Mouse (Mus musculus): Measurements from ENCODE around the gene Stambp.
"Not testable (repeated sequence)": the region's sequence is repeated elsewhere in the genome, so short reads cannot be mapped to it uniquely, and the experiment has no call there.

DNA sequence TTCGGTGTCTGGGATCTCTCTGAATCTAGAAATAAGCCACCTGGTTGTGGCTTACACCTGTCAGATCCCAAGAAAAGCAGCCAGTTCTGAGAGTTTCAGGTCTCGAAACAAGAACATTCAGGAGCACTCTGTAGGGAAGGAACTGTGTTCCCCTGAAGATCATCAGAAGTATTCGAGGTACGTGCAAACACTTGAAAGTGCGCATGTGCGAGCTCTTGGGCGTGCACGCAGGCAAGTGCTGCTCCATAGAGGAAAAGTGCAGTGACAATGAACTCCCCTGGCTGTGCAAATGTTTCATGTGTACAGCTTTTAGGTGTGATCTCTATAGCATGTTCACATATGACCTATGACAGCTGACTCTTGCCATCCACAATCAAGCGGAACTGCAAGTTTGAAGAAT lies 12.8 kb upstream of the Stambp start:
- TF ChIP-seq E2F4 (IDR thresholded peaks at IDR 0.05; ENCODE audit: insufficient replicate concordance, low read depth, low read length); CHD2 (IDR thresholded peaks at IDR 0.05; ENCODE audit: low read length); PAX5 (IDR thresholded peaks at IDR 0.05; ENCODE audit: low read length): not testable (repeated sequence)

Data from CH12.LX (cell line).